8 mouse cellular contexts compared by ENCODE assay signal in the genomic region with DNA sequence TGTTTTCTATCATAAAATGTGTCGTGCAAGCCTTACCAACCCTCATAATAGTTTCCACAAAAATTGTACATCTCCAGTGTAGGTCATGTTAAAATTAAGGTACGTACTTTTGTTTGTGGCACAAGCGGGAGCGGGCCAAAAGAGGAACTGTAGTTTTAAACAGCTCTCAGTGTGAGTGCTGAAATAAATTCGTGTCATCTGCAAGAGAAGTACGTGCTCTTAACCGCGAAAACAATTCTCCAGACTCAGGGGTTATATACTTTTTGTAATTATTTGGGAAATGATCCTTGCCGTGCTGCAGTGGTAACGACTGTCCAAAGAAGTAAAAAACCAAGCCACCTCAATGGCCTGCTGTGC. TPM values are rescaled to one million over a fixed set of nuclear protein-coding genes. Genes with fewer than 3 reads are reported as not detected.
A peak's percentile ranks its signal among the peaks of the same experiment; 100 is the strongest.
DNase-seq lines count a peak whose midpoint lies in the region; ATAC-seq and TF ChIP-seq lines count a peak whose summit lies in the region.

No protein-coding gene starts in this region.

- ATAC-seq in embryonic facial prominence, embryonic 12.5 days (ENCODE audit: insufficient number of reproducible peaks, insufficient read depth, low FRiP score, low TSS enrichment): no peak
- peak; percentile 4; the same call in 1 of the 2 replicates for ATAC-seq in intestine, embryonic 16.5 days

- H3K27ac ChIP-seq in layer of hippocampus, adult 2 months: peak overlapping the region; percentile 72; the same call in 1 of the 2 replicates
- peak overlapping the region; percentile 72 for H3K27ac ChIP-seq in embryonic facial prominence, embryonic 12.5 days
- peak overlapping the region; percentile 78 for H3K27ac ChIP-seq in intestine, embryonic 16.5 days (ENCODE audit: low read length)

- no peaks in the 10 kb centered on the region for H3K27me3 ChIP-seq in embryonic facial prominence, embryonic 12.5 days
- no peaks in the 10 kb centered on the region for H3K27me3 ChIP-seq in intestine, embryonic 16.5 days (replicated peaks; ENCODE audit: control insufficient read depth, insufficient read depth, low read length)
- no peaks in the 10 kb centered on the region for H3K27me3 ChIP-seq in myocyte (ENCODE audit: control insufficient read depth, insufficient read depth, insufficient read length)

- H3K79me2 ChIP-seq in myocyte (ENCODE audit: control insufficient read depth, insufficient read depth): no peaks in the 10 kb centered on the region

- peak overlapping the region; percentile 63 for H3K9ac ChIP-seq in embryonic facial prominence, embryonic 12.5 days
- H3K9ac ChIP-seq in intestine, embryonic 16.5 days (ENCODE audit: low read depth, low read length): peak overlapping the region; percentile 75

- no peaks in the 10 kb centered on the region for H3K9me3 ChIP-seq in embryonic facial prominence, embryonic 12.5 days
- H3K9me3 ChIP-seq in intestine, embryonic 16.5 days (ENCODE audit: control insufficient read depth, low read length): no peaks in the 10 kb centered on the region

- no peak for TF ChIP-seq POLR2A in myocyte (IDR thresholded peaks at IDR 0.05; ENCODE audit: insufficient read length, low read depth)

- intact Hi-C loops in left cerebral cortex, postnatal 10 days (cut with DNase I): no loop called here

- H3K4me1 ChIP-seq in embryonic facial prominence, embryonic 12.5 days: peaks cover 5% of the 10 kb centered on the region; the same call in 1 of the 2 replicates
- H3K4me1 ChIP-seq in intestine, embryonic 16.5 days (ENCODE audit: control insufficient read depth, insufficient read depth, low read length): peaks cover 4% of the 10 kb centered on the region; the same call in 1 of the 2 replicates

- H3K4me2 ChIP-seq in embryonic facial prominence, embryonic 12.5 days (replicated peaks): peak overlapping the region; percentile 58
- peak overlapping the region; percentile 62 for H3K4me2 ChIP-seq in intestine, embryonic 16.5 days (ENCODE audit: low read depth, low read length)
- H3K4me2 ChIP-seq in myocyte (ENCODE audit: low read depth): peak overlapping the region; percentile 88

- 0 out of 2 replicates have a peak, but pooled peaks cover 4% of the 10 kb centered on the region for H3K36me3 ChIP-seq in embryonic facial prominence, embryonic 12.5 days
- no peaks in the 10 kb centered on the region for H3K36me3 ChIP-seq in intestine, embryonic 16.5 days (ENCODE audit: control insufficient read depth, insufficient read depth, low read length)
- no peaks in the 10 kb centered on the region for H3K36me3 ChIP-seq in myocyte (ENCODE audit: control insufficient read depth, insufficient read depth)

- peak overlapping the region; percentile 40 for H3ac ChIP-seq in myocyte (ENCODE audit: control insufficient read depth, insufficient read length)

- TF ChIP-seq CTCF in layer of hippocampus, adult 2 months (conservative IDR thresholded peaks at IDR 0.05): no peak

- peak overlapping the region; percentile 65 for H3K4me3 ChIP-seq in layer of hippocampus, adult 2 months
- peak overlapping the region; percentile 62 for H3K4me3 ChIP-seq in embryonic facial prominence, embryonic 12.5 days
- peak overlapping the region; percentile 74 for H3K4me3 ChIP-seq in intestine, embryonic 16.5 days (ENCODE audit: low read length)
- peak overlapping the region; percentile 57 for H3K4me3 ChIP-seq in myocyte

- WGBS in embryonic facial prominence, embryonic 12.5 days: 23% methylated on average over 10 of the region's 10 CpGs
- 18% methylated on average over 10 of the region's 10 CpGs for whole genome bisulfite sequencing in intestine, embryonic 16.5 days

- no peak for DNase-seq in layer of hippocampus, adult 2 months (ENCODE audit: low spot score in 2 of 2)
- no peak for DNase-seq in layer of hippocampus, adult 18-20 months (ENCODE audit: low spot score in 2 of 2)
- DNase-seq in cerebellum, adult 11 months: no peak
- DNase-seq in urinary bladder, adult 18-20 months (ENCODE audit: low spot score in 2 of 2): no peak
- no peak for DNase-seq in left cerebral cortex, postnatal 10 days (ENCODE audit: extremely low spot score in 1 of 2, low spot score in 2 of 2)

TF ChIP-seq in myocyte, 11 proteins besides CTCF, POLR2A, EP300 and RAD21:
- TF ChIP-seq REST (IDR thresholded peaks at IDR 0.05; ENCODE audit: insufficient read depth, insufficient read length) (no peak), TCF3 (IDR thresholded peaks at IDR 0.05; ENCODE audit: insufficient read length, low read depth) (no peak), CEBPB (IDR thresholded peaks at IDR 0.05; ENCODE audit: insufficient read depth, poor library complexity, severe bottlenecking) (no peak), MYOG (IDR thresholded peaks at IDR 0.05; ENCODE audit: control insufficient read depth in 1 of 3, insufficient read depth in 1 of 3, insufficient read length in 2 of 3, low read depth in 2 of 3) (no peak), MYOD1 (IDR thresholded peaks at IDR 0.05; ENCODE audit: control insufficient read depth in 1 of 3, insufficient read length in 2 of 3, low read depth in 2 of 3) (no peak), MAX (IDR thresholded peaks at IDR 0.05; ENCODE audit: low read depth) (no peak), SRF (IDR thresholded peaks at IDR 0.05; ENCODE audit: control insufficient read depth, insufficient read length, low read depth) (no peak), USF1 (IDR thresholded peaks at IDR 0.05; ENCODE audit: low read depth) (no peak), TCF12 (IDR thresholded peaks at IDR 0.05; ENCODE audit: insufficient read depth, poor library complexity, severe bottlenecking) (no peak), E2F4 (IDR thresholded peaks at IDR 0.05; ENCODE audit: insufficient read depth) (no peak), POLR2AphosphoS2 (IDR thresholded peaks at IDR 0.05; ENCODE audit: insufficient read length, low read depth) (no peak)

RNA-seq across cellular contexts. Expression of gene Prorsd1, which starts 0.5 kb away (rescaled TPM):
- 1 to 10 TPM; 4.1 to 6.8 TPM for total RNA-seq in layer of hippocampus, adult 2 months (2021)
- 1 to 10 TPM; 4.5 to 4.8 TPM for total RNA-seq in layer of hippocampus, adult 18-20 months (2021)
- 26.2 and 26.6 TPM in 2 replicates for polyA plus RNA-seq in embryonic facial prominence, embryonic 12.5 days (2016; fragmentation: Nextera tagmentation; extraction: Ambion mirVana)
- polyA plus RNA-seq in intestine, embryonic 16.5 days (2015; fragmentation: Nextera tagmentation; extraction: Ambion mirVana): 21.1 and 22.9 TPM in 2 replicates
- polyA plus RNA-seq in myocyte (2012; fragmentation: generic; extraction: Trizol): 13.5 TPM
- 1 to 10 TPM; 2.8 to 3.7 TPM for total RNA-seq in left cerebral cortex, postnatal 10 days (2021)

RNA-seq across cellular contexts. Expression of gene Mtif2, which starts 11.9 kb away (rescaled TPM):
- 10 to 100 TPM; 37.1 to 38.9 TPM for total RNA-seq in layer of hippocampus, adult 2 months (2021)
- total RNA-seq in layer of hippocampus, adult 18-20 months (2021): 10 to 100 TPM; 29.6 to 32.0 TPM
- polyA plus RNA-seq in embryonic facial prominence, embryonic 12.5 days (2016; fragmentation: Nextera tagmentation; extraction: Ambion mirVana): 50.8 and 51.6 TPM in 2 replicates
- polyA plus RNA-seq in intestine, embryonic 16.5 days (2015; fragmentation: Nextera tagmentation; extraction: Ambion mirVana): 45.7 and 47.4 TPM in 2 replicates
- polyA plus RNA-seq in myocyte (2012; fragmentation: generic; extraction: Trizol): 7.5 TPM
- total RNA-seq in left cerebral cortex, postnatal 10 days (2021): 10 to 100 TPM; 29.6 to 34.2 TPM

RNA-seq across cellular contexts. Expression of gene Clhc1, which starts 33.4 kb away (rescaled TPM):
- total RNA-seq in layer of hippocampus, adult 2 months (2021): under 1 TPM in 1 of 2 experiments, not detected in 1; 0.38 TPM
- total RNA-seq in layer of hippocampus, adult 18-20 months (2021): under 1 TPM; 0.15 to 0.37 TPM
- polyA plus RNA-seq in embryonic facial prominence, embryonic 12.5 days (2016; fragmentation: Nextera tagmentation; extraction: Ambion mirVana): 0.19 TPM in 1 of 2 replicates, not detected in the other
- polyA plus RNA-seq in intestine, embryonic 16.5 days (2015; fragmentation: Nextera tagmentation; extraction: Ambion mirVana): 0.15 and 0.23 TPM in 2 replicates
- 0.04 TPM for polyA plus RNA-seq in myocyte (2012; fragmentation: generic; extraction: Trizol)
- under 1 TPM in 1 of 2 experiments, not detected in 1; 0.59 TPM for total RNA-seq in left cerebral cortex, postnatal 10 days (2021)

RNA-seq across cellular contexts. Expression of gene Rps27a, which starts 33.6 kb away (rescaled TPM):
- total RNA-seq in layer of hippocampus, adult 2 months (2021): 100 to 1,000 TPM; 459 to 490 TPM
- total RNA-seq in layer of hippocampus, adult 18-20 months (2021): 100 to 1,000 TPM; 473 to 488 TPM
- 1,086 and 1,101 TPM in 2 replicates for polyA plus RNA-seq in embryonic facial prominence, embryonic 12.5 days (2016; fragmentation: Nextera tagmentation; extraction: Ambion mirVana)
- 938 and 1,006 TPM in 2 replicates for polyA plus RNA-seq in intestine, embryonic 16.5 days (2015; fragmentation: Nextera tagmentation; extraction: Ambion mirVana)
- 1,894 TPM for polyA plus RNA-seq in myocyte (2012; fragmentation: generic; extraction: Trizol)
- 100 to 1,000 TPM; 509 TPM for total RNA-seq in left cerebral cortex, postnatal 10 days (2021)
